Mouse (Mus musculus) cortical plate, adult 2 months (tissue): Measurements from ENCODE around the gene Trim41.

Source experiments
- CTCF ChIP-seq: fragments of 200-500 bp; IDR thresholded peaks from 2 replicates; pipeline ENCODE4 v1.5.1; 2011; ENCODE audit warnings: mild to moderate bottlenecking, control low read depth, low read length; ENCODE audit not compliant: insufficient read depth; ENCODE audit errors: extremely low read depth
- POLR2A ChIP-seq: fragments of 200-500 bp; IDR thresholded peaks from 2 replicates; pipeline ENCODE4 v1.6.1; 2011; ENCODE audit warnings: mild to moderate bottlenecking, low read length, control low read depth; ENCODE audit not compliant: insufficient read depth; ENCODE audit errors: extremely low read depth

DNA sequence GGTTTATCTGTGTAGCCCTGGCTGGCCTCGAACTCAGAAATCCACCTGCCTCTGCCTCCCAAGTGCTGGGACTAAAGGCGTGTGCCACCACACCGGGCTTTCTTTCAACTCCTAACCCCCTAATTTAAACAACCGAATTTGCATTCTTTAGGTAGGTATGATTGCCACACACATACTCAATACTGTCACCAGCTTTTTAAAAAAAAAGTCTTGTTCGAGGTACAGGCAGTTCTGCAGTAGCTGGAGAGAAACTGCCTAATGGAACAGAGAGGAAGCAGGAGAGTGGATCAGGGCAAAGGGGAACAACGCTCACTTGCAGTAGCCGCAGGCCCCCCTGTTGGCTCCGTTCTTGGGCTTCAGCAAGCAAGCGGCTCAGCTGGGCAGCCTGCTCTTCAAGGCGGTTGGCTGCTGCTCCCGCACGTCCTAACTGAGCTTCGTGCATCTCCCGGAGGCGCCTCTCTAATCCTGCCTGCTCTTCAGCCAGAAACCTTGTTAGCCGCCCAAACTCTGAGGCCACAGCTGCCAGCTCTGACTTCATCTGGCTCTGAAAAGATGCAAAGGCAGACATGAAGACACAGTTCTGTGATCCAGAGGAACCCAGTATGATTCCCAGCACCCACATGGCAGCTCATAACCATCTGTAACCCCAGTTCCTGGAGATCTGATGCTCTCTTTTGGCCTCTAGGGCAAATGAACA is 8.3 kb downstream of the Trim41 start:
- TF ChIP-seq CTCF (no peak), POLR2A (no peak)
